Mouse (Mus musculus): Measurements from ENCODE around the gene Olfr1355.
"Not testable (repeated sequence)": the region's sequence is repeated elsewhere in the genome, so short reads cannot be mapped to it uniquely, and the experiment has no call there.

Gene Olfr1355

DNA sequence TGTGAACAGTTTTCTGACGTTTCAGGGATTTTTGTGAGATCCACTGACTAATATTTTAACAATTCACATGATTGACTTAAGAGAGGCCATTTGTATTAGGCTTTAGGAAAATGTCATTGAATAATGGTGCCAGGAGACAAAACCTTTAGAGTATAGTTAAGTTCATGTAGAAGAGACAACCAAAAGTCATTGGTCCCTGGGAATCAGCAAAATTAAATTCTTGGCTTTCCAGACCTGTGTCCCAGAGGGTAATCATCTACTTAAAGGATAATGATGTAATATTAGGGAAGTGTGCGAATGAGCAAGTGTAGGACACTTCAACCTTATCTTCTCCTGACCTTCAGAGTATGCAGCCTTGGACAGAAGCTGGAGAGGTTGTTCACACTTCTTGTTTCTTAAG is at the start of gene Olfr1355:
Gene Olfr1355 (plus strand): TSS at position 301 of the 400 bp plus-strand sequence.
- no peak for DNase-seq

DNA sequence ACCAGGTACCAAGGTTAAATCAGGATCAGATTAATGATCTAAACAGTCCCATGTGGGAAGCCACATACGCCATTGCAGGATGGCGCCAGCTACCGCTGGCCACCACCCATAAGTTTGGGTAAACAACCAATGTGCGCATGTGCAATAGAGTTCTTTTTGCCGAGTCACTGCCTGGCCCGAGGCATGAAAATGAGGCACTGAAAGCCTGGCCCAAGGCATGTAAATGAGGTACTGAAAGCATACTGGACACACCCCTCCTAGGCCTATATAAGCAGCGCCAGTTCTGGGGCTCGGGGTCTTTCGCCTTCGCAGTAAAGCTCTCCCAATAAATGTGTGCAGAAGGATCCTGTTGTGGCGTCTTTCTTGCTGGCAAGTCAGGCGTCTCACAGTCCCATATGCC is 34.9 kb upstream of the Olfr1355 start:
- not testable (repeated sequence) for DNase-seq

DNA sequence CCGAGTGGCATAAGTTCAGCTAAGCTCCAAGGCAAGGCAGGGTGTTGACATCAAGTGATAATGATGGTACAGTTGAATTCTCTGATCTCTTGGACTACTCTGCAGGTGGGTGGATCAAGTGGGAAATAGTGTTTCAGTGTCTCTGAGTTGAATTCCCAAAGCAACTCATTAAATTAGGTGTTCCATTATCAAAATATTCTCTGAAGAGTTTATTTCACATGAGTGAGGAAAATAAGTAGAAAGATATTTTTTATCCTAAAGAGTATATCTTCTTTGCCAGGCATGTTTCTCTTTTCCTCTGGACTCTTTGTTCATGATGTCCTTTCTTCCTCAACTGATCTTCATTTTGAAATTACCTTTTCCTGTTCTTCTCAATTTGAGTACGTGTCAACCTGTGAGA is 23.3 kb upstream of the Olfr1355 start, which contains the start of gene Olfr1356:
Gene Olfr1356 (minus strand): TSS at position 101 of the 400 bp plus-strand sequence.
- DNase-seq, result no peak

DNA sequence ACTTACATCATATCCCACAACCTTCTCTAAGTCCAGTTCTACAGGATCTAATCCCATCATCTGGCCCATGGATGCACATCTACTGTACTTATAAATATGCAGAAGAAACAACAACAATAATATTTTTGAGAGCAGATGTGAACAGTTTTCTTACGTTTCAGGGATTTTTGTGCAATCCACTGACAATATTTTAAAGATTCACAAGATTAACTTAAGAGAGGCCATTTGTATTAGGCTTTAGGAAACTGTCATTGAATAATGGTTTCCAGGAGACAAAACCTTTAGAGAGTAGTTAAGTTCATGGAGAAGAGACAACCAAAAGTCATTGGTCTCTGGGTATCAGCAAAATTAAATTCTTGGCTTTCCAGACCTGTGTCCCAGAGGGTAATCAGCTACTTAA is 37.5 kb downstream of the Olfr1355 start, which contains the start of gene Olfr1354:
Gene Olfr1354 (plus strand): TSS at position 301 of the 400 bp plus-strand sequence.
- DNase-seq, result not testable (repeated sequence)
